ENCODE assay signal across 8 mouse cellular contexts in the genomic region with DNA sequence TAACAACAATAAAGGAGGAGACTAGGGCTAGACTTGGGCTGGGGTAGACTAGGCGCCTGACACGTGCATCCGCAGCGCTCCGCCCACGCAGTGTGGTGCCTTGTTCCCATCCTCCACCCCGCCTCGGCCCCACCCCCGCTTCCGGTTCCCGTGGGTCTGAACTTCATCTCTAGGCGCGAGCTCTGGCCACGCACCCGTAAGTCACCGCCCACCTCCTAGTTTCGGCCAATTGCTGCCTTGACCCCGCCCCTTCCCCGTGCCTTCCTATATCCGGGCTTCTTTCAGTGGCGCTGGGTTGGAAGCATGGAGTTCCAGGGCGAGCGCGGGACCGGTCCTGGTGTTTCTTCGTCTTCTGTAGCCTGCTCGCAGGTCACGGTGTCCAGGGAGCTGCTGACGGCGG. TPM values are rescaled to one million over a fixed set of nuclear protein-coding genes. Genes with fewer than 3 reads are reported as not detected.
DNase-seq lines count a peak whose midpoint lies in the region; ATAC-seq lines count a peak whose summit lies in the region.

A gene (plus strand): TSS at position 266 of the 400 bp plus-strand sequence.

- WGBS in hindbrain, embryonic 12.5 days, result under 1% methylated on average over 30 of the region's 30 CpGs

- peak; percentile 98 for ATAC-seq in hindbrain, embryonic 12.5 days (ENCODE audit: low FRiP score)

- peak within 1 kb of the TSS; percentile 96 for H3K4me3 ChIP-seq in hindbrain, embryonic 12.5 days

- H3K27ac ChIP-seq in hindbrain, embryonic 12.5 days, result peak within 1 kb of the TSS; percentile 77

- peak within 1 kb of the TSS; percentile 91 for H3K9ac ChIP-seq in hindbrain, embryonic 12.5 days

- H3K4me1 ChIP-seq in hindbrain, embryonic 12.5 days, result peaks cover 15% of the 10 kb centered on the region

- peak within 1 kb of the TSS; percentile 80 for H3K4me2 ChIP-seq in hindbrain, embryonic 12.5 days (replicated peaks)

- H3K9me3 ChIP-seq in hindbrain, embryonic 12.5 days (replicated peaks), result no peaks in the 10 kb centered on the region

- peak; percentile 99 for DNase-seq in NIH3T3 (ENCODE audit: low read depth)
- peak; percentile 99 for DNase-seq in cerebellum, postnatal 10 days
- peak; percentile 96 to 97 for DNase-seq in frontal cortex, postnatal 10 days (ENCODE audit: low spot score in 2 of 2)
- peak; percentile 92 to 98 for DNase-seq in layer of hippocampus, postnatal 14 days (ENCODE audit: low spot score in 2 of 2)
- peak; percentile 97 for DNase-seq in lung, postnatal 14 days
- DNase-seq in retina, adult 2 months (ENCODE audit: low read depth, low spot score), result peak; percentile 87
- DNase-seq in thymus, postnatal 36 days, result peak; percentile 96

- H3K36me3 ChIP-seq in hindbrain, embryonic 12.5 days, result peaks cover 24% of the 10 kb centered on the region

- H3K27me3 ChIP-seq in hindbrain, embryonic 12.5 days, result no peaks in the 10 kb centered on the region; the same call in 1 of the 2 replicates

RNA-seq across cellular contexts. Expression of the gene that starts here (rescaled TPM):
- polyA plus RNA-seq in hindbrain, embryonic 12.5 days (2016; fragmentation: Nextera tagmentation; extraction: Ambion mirVana), result 1.0 TPM in 2 replicates
- 1 to 10 TPM; 2.5 to 2.6 TPM for total RNA-seq in layer of hippocampus, postnatal 14 days (2021)

Comparison
In these comparisons a context has a peak if more than half of its experiments do, and no peak if none do; other contexts are left out.
1. Peak in every context shown above with its lines: DNase-seq, ATAC-seq, H3K4me3 ChIP-seq and H3K27ac ChIP-seq.